Mouse (Mus musculus) liver, adult 2 months (tissue): ENCODE data around the gene Scrt2. TPM values are rescaled to one million over a fixed set of nuclear protein-coding genes. Genes with fewer than 3 reads are reported as not detected.

ENCODE experiments used
- DNase-seq: peaks from one replicate; pipeline ENCODE4 v3.0.0-alpha.2; 2011; ENCODE audit warnings: low read depth, low spot score; ENCODE audit errors: extremely low read depth
- H3K27ac ChIP-seq: fragments of 200-500 bp; replicated peaks from 2 replicates; pipeline ENCODE4 v1.5.1; 2012; ENCODE audit warnings: low read depth, mild to moderate bottlenecking, control low read depth, inconsistent platforms, low read length; ENCODE audit not compliant: insufficient read depth
- H3K27me3 ChIP-seq: fragments of 200-500 bp; 2 replicates; pipeline ENCODE4 v1.6.1; 2012; ENCODE audit warnings: mild to moderate bottlenecking, moderate library complexity, low read length, inconsistent platforms; ENCODE audit not compliant: control insufficient read depth, insufficient read depth
- H3K36me3 ChIP-seq: fragments of 200-500 bp; 2 replicates; pipeline ENCODE4 v1.6.1; 2012; ENCODE audit warnings: low read length, inconsistent platforms; ENCODE audit not compliant: control insufficient read depth, insufficient read depth
- H3K4me1 ChIP-seq: fragments of 200-500 bp; 2 replicates; pipeline ENCODE4 v1.6.1; 2011; ENCODE audit warnings: low read length; ENCODE audit not compliant: control insufficient read depth, insufficient read depth
- H3K4me3 ChIP-seq: fragments of 200-500 bp; 2 replicates; pipeline ENCODE4 v1.5.1; 2011; ENCODE audit warnings: low read depth, mild to moderate bottlenecking, control low read depth, low read length, moderate library complexity; ENCODE audit not compliant: insufficient read depth
- H3K79me2 ChIP-seq: fragments of 200-500 bp; 2 replicates; pipeline ENCODE4 v1.6.1; 2012; ENCODE audit warnings: inconsistent platforms, mild to moderate bottlenecking, low read length, moderate library complexity; ENCODE audit not compliant: control insufficient read depth, insufficient read depth
- H3K9ac ChIP-seq: fragments of 200-500 bp; 2 replicates; pipeline ENCODE4 v1.6.1; 2012; ENCODE audit warnings: low read depth, mild to moderate bottlenecking, control low read depth, inconsistent platforms, low read length
- CTCF ChIP-seq: fragments of 200-500 bp; IDR thresholded peaks from 2 replicates; pipeline ENCODE4 v1.5.1; 2011; ENCODE audit warnings: low read depth, low read length, control low read depth
- POLR2A ChIP-seq: fragments of 200-500 bp; IDR thresholded peaks from 2 replicates; pipeline ENCODE4 v1.6.1; 2011; ENCODE audit warnings: low read length, control low read depth; ENCODE audit not compliant: insufficient read depth; ENCODE audit errors: extremely low read depth
- WGBS: fragments of 180-500 bp; shearing (Covaris S2); methylation state at CpG from one replicate; pipeline ENCODE4 v1.1.7; 2018; 5-methylcytosine and 5-hydroxymethylcytosine counted together
- polyA plus RNA-seq: library from polyadenylated mRNA; depleted of rRNA; stranded (reverse); fragments of >200 nt; gene quantifications from 2 replicates; pipeline ENCODE4 v1.2.3, GENCODE M21; 2012
- total RNA-seq: library from RNA; depleted of rRNA; stranded (reverse); fragments of >200 nt; gene quantifications from 2 replicates; pipeline ENCODE4 v1.2.3, GENCODE M21; 2014

Scrt2 gene
- total and polyA plus RNA-seq, 2 experiments = not detected

- H3K27me3 ChIP-seq = peaks cover 8% of the 10 kb centered on the region
- H3K4me1 ChIP-seq = no peaks in the 10 kb centered on the region
- no peaks in the 10 kb centered on the region for H3K79me2 ChIP-seq
- TF ChIP-seq CTCF (no peak), POLR2A (no peak)
- 7% methylated on average over 44 of the region's 45 CpGs for WGBS
- no peak overlapping the region for H3K4me3 ChIP-seq
- no peak for DNase-seq
- H3K27ac ChIP-seq = no peak overlapping the region
- no peaks in the 10 kb centered on the region for H3K36me3 ChIP-seq
- H3K9ac ChIP-seq = no peak overlapping the region
These were observed 11.6 kb downstream of the Scrt2 start for GRCm38 (mm10) chr2:152092927-152093326.

- H3K4me3 ChIP-seq = peak overlapping the region; percentile 22; the same call in 1 of the 2 replicates
- H3K79me2 ChIP-seq = no peaks in the 10 kb centered on the region
- TF ChIP-seq CTCF = no peak
- no peak for TF ChIP-seq POLR2A
- DNase-seq = no peak
- WGBS = 5% methylated on average over 55 of the region's 60 CpGs
- no peak overlapping the region for H3K9ac ChIP-seq
- peaks cover 8% of the 10 kb centered on the region for H3K27me3 ChIP-seq
- H3K4me1 ChIP-seq = no peaks in the 10 kb centered on the region
- H3K27ac ChIP-seq = no peak overlapping the region
- H3K36me3 ChIP-seq = no peaks in the 10 kb centered on the region
These were observed 12.0 kb downstream of the Scrt2 start for GRCm38 (mm10) chr2:152093356-152093792.

GRCm38 (mm10) chr2:152094856-152095545, 13.7 kb downstream of the Scrt2 start:
- Histone ChIP-seq H3K36me3 (no peaks in the 10 kb centered on the region), H3K27me3 (peaks cover 8% of the 10 kb centered on the region), H3K9ac (no peak overlapping the region), H3K4me1 (no peaks in the 10 kb centered on the region), H3K4me3 (no peak overlapping the region), H3K27ac (no peak overlapping the region), H3K79me2 (no peaks in the 10 kb centered on the region)
- 11% methylated on average over 29 of the region's 29 CpGs for WGBS
- TF ChIP-seq CTCF (no peak), POLR2A (no peak)
- no peak for DNase-seq

- Histone ChIP-seq H3K4me3 (no peak overlapping the region), H3K9ac (no peak overlapping the region), H3K79me2 (no peaks in the 10 kb centered on the region), H3K36me3 (no peaks in the 10 kb centered on the region), H3K27ac (no peak overlapping the region), H3K4me1 (no peaks in the 10 kb centered on the region), H3K27me3 (peaks cover 6% of the 10 kb centered on the region)
- WGBS = 58% methylated on average over 2 of the region's 2 CpGs
- no peak for DNase-seq
- TF ChIP-seq POLR2A (no peak), CTCF (no peak)
These were observed 15.6 kb downstream of the Scrt2 start for GRCm38 (mm10) chr2:152096922-152097321.

GRCm38 (mm10) chr2:152097916-152098315, 16.6 kb downstream of the Scrt2 start:
- Histone ChIP-seq H3K27ac (no peak overlapping the region), H3K9ac (no peak overlapping the region), H3K27me3 (peaks cover 6% of the 10 kb centered on the region), H3K36me3 (no peaks in the 10 kb centered on the region), H3K79me2 (no peaks in the 10 kb centered on the region), H3K4me1 (no peaks in the 10 kb centered on the region), H3K4me3 (no peak overlapping the region)
- no peak for TF ChIP-seq POLR2A
- TF ChIP-seq CTCF = no peak
- WGBS = 65% methylated on average over 11 of the region's 11 CpGs
- DNase-seq = no peak

GRCm38 (mm10) chr2:152099538-152099937, 18.2 kb downstream of the Scrt2 start:
- no peak overlapping the region for H3K9ac ChIP-seq
- H3K4me3 ChIP-seq = no peak overlapping the region
- no peak for DNase-seq
- H3K4me1 ChIP-seq = no peaks in the 10 kb centered on the region
- no peak overlapping the region for H3K27ac ChIP-seq
- H3K27me3 ChIP-seq = no peaks in the 10 kb centered on the region; the same call in 1 of the 2 replicates
- H3K79me2 ChIP-seq = no peaks in the 10 kb centered on the region
- TF ChIP-seq CTCF (no peak), POLR2A (no peak)
- no peaks in the 10 kb centered on the region for H3K36me3 ChIP-seq
- WGBS = 60% methylated on average over 3 of the region's 3 CpGs
